Comparison of ENCODE assay signal across 10 mouse cellular contexts in the genomic region with DNA sequence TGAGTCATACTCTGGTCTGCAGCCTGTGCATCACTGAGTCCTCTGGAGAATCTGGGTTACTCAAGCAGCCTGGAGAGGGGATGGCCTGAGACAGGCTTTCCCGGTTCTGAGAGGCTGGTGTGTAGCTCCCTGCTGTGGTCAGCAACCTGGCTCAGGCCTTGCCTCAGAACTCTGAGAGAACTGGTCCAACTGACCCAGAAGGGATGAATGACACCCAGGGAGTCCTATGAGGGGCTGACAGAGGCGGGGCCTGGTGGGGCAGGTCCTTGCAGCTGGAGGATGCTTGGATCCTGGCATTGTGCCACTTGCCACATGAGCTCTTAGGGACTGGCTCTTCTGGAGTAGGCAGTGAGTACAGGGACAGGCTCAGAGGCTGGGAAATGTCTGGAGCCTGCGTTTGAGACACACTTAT. TPM values are rescaled to one million over a fixed set of nuclear protein-coding genes. Genes with fewer than 3 reads are reported as not detected.
A peak's percentile ranks its signal among the peaks of the same experiment; 100 is the strongest.
DNase-seq lines count a peak whose midpoint lies in the region; ATAC-seq and TF ChIP-seq lines count a peak whose summit lies in the region.
"Had no signal": no experiment of that assay in that cellular context is flagged by ENCODE, and none has a peak within 500 bp of the region (broad histone marks: within the 10 kb centered on the region; RNA-seq: fewer than 3 reads in every experiment).

No protein-coding gene starts in this region.

- no peak for TF ChIP-seq CTCF in left cerebral cortex, adult 2 months (IDR thresholded peaks at IDR 0.05)

- intact Hi-C loops in heart, postnatal 36 days (cut with DNase I) = no loop called here
- intact Hi-C loops in left cerebral cortex, adult 2 months (cut with DNase I) = no loop called here

- peaks cover 3% of the 10 kb centered on the region; the same call in 1 of the 2 replicates for H3K4me1 ChIP-seq in heart, embryonic 11.5 days (ENCODE audit: control insufficient read depth, insufficient read depth, low read length)
- H3K4me1 ChIP-seq in forebrain, embryonic 14.5 days (ENCODE audit: control insufficient read depth, insufficient read depth, low read length) = no peaks in the 10 kb centered on the region
- H3K4me1 ChIP-seq: megakaryocyte, embryonic 14.5 days had no signal

- no peaks in the 10 kb centered on the region for H3K9me3 ChIP-seq in heart, embryonic 11.5 days (replicated peaks; ENCODE audit: control insufficient read depth, low read length)
- no peaks in the 10 kb centered on the region for H3K9me3 ChIP-seq in forebrain, embryonic 14.5 days (replicated peaks; ENCODE audit: control insufficient read depth, low read length)

- H3K27me3 ChIP-seq in heart, embryonic 11.5 days (ENCODE audit: control insufficient read depth, insufficient read depth, low read length) = no peaks in the 10 kb centered on the region
- no peaks in the 10 kb centered on the region for H3K27me3 ChIP-seq in forebrain, embryonic 14.5 days (replicated peaks; ENCODE audit: control insufficient read depth, insufficient read depth, low read length)

- H3K4me2 ChIP-seq in heart, embryonic 11.5 days = no peak overlapping the region
- H3K4me2 ChIP-seq in forebrain, embryonic 14.5 days (ENCODE audit: low read length) = no peak overlapping the region

- no peak overlapping the region for H3K27ac ChIP-seq in heart, embryonic 11.5 days (ENCODE audit: low read depth, low read length)
- H3K27ac ChIP-seq in forebrain, embryonic 14.5 days (ENCODE audit: low read depth, low read length) = no peak overlapping the region
- peak overlapping the region; percentile 61 for H3K27ac ChIP-seq in left cerebral cortex, adult 2 months

- no peaks in the 10 kb centered on the region for H3K36me3 ChIP-seq in heart, embryonic 11.5 days (ENCODE audit: control insufficient read depth, insufficient read depth, low read length)
- H3K36me3 ChIP-seq in forebrain, embryonic 14.5 days (ENCODE audit: control insufficient read depth, insufficient read depth, low read length) = 0 out of 2 replicates have a peak, but pooled peaks cover under 1% of the 10 kb centered on the region

- WGBS in heart, embryonic 11.5 days (ENCODE audit: insufficient replicate concordance) = 54% methylated on average over 3 of the region's 3 CpGs
- 47% methylated on average over 3 of the region's 3 CpGs for WGBS in forebrain, embryonic 14.5 days

- no peak overlapping the region for H3K4me3 ChIP-seq in heart, embryonic 11.5 days (ENCODE audit: low read depth, low read length)
- H3K4me3 ChIP-seq in forebrain, embryonic 14.5 days (ENCODE audit: low read depth, low read length) = no peak overlapping the region
- no peak overlapping the region for H3K4me3 ChIP-seq in left cerebral cortex, adult 2 months
- H3K4me3 ChIP-seq: erythroblast, embryonic 14.5 days; megakaryocyte, embryonic 14.5 days had no signal

- no peak overlapping the region for H3K9ac ChIP-seq in heart, embryonic 11.5 days (ENCODE audit: low read depth, low read length)
- H3K9ac ChIP-seq in forebrain, embryonic 14.5 days (ENCODE audit: low read length) = no peak overlapping the region

- peak; percentile 98 for DNase-seq in heart, adult 11 months
- peak; percentile 96 for DNase-seq in Muller cell, postnatal 12 days (ENCODE audit: inconsistent ontology term)
- peak; percentile 70 for DNase-seq in forebrain, embryonic 14.5 days (ENCODE audit: low spot score)
- peak; percentile 52 to 66 for DNase-seq in heart, postnatal 36 days
- peak; percentile 53 to 64 for DNase-seq in left cerebral cortex, adult 2 months (ENCODE audit: extremely low spot score in 1 of 2, low spot score in 2 of 2)
- peak; percentile 70 for DNase-seq in right cerebral cortex, postnatal 14 days

- no peak; the same call in 1 of the 2 replicates for ATAC-seq in heart, embryonic 11.5 days (replicated peaks; ENCODE audit: insufficient number of reproducible peaks, low FRiP score, low TSS enrichment)
- peak; percentile 79 for ATAC-seq in forebrain, embryonic 14.5 days
- ATAC-seq in erythroblast, adult 5-6 weeks (replicated peaks; ENCODE audit: low FRiP score, poor library complexity, severe bottlenecking) = no peak

RNA-seq across cellular contexts. Expression of gene Pxylp1, which starts 47.7 kb away (rescaled TPM):
- polyA plus RNA-seq in heart, embryonic 11.5 days (2014; fragmentation: Nextera tagmentation; extraction: Ambion mirVana) = 31.3 and 33.7 TPM in 2 replicates
- polyA plus RNA-seq in forebrain, embryonic 14.5 days (2014; fragmentation: Nextera tagmentation; extraction: Ambion mirVana) = 36.7 and 45.4 TPM in 2 replicates
- 10 to 100 TPM; 14.5 to 21.3 TPM for total RNA-seq in heart, postnatal 36 days (2021)
- 10 to 100 TPM; 17.7 to 19.5 TPM for total RNA-seq in left cerebral cortex, adult 2 months (2021)
- total RNA-seq in erythroblast, adult 5-6 weeks (2015; ENCODE audit: low replicate concordance) = 26.8 and 27.1 TPM in 2 replicates
- 13.5 and 16.6 TPM in 2 replicates for total RNA-seq in erythroblast, adult 5-6 weeks (2017; ENCODE audit: low replicate concordance)
